Mouse (Mus musculus) MEL (cell line): ENCODE results near the gene Asf1b. TPM values are rescaled to one million over a fixed set of nuclear protein-coding genes. Genes with fewer than 3 reads are reported as not detected.

Experiments used
- DNase-seq: peaks from one replicate; pipeline ENCODE4 v3.0.0; 2011; ENCODE audit warnings: low read depth, low spot score
- H3K27ac ChIP-seq: 2 replicates; pipeline ENCODE4 v1.5.1; 2012; ENCODE audit warnings: low read depth, mild to moderate bottlenecking, control low read depth, low read length, moderate library complexity; ENCODE audit not compliant: control insufficient read depth
- H3K27me3 ChIP-seq, 2 experiments: fragments of 150-350 bp in 1 of 2; sonication (generic) in 1 of 2; 2 replicates each; pipeline ENCODE4 v1.6.1; 2012; ENCODE audit warnings: low read length in 2 of 2, mild to moderate bottlenecking in 2 of 2, improper control_type of control experiment in 1 of 2, moderate library complexity in 1 of 2; ENCODE audit not compliant: insufficient read depth in 2 of 2, control insufficient read depth in 1 of 2
- H3K36me3 ChIP-seq, 2 experiments: 2 replicates each; pipeline ENCODE4 v1.6.1; 2012 to 2014; ENCODE audit warnings: low read length in 2 of 2, improper control_type of control experiment in 1 of 2, inconsistent platforms in 1 of 2, mild to moderate bottlenecking in 1 of 2; ENCODE audit not compliant: insufficient read depth in 2 of 2, control insufficient read depth in 1 of 2
- H3K4me1 ChIP-seq, 2 experiments: fragments of 150-350 bp in 1 of 2; sonication (generic) in 1 of 2; 2 replicates each; pipeline ENCODE4 v1.6.1; 2012; ENCODE audit warnings: low read length in 2 of 2, improper control_type of control experiment in 1 of 2, mild to moderate bottlenecking in 1 of 2; ENCODE audit not compliant: insufficient read depth in 2 of 2, control insufficient read depth in 1 of 2
- H3K4me3 ChIP-seq, 2 experiments: fragments of 150-350 bp in 1 of 2; sonication (generic) in 1 of 2; 2 replicates each; pipeline ENCODE4 v1.5.1; 2012; ENCODE audit warnings: low read depth in 2 of 2, low read length in 2 of 2, mild to moderate bottlenecking in 2 of 2, moderate library complexity in 2 of 2, control low read depth in 1 of 2, improper control_type of control experiment in 1 of 2; ENCODE audit not compliant: control insufficient read depth in 1 of 2, insufficient read depth in 1 of 2
- H3K79me2 ChIP-seq: 2 replicates; pipeline ENCODE4 v1.6.1; 2012; ENCODE audit warnings: mild to moderate bottlenecking, low read length, moderate library complexity; ENCODE audit not compliant: control insufficient read depth, poor library complexity, insufficient read depth
- H3K9ac ChIP-seq: 2 replicates; pipeline ENCODE4 v1.6.1; 2012; ENCODE audit warnings: low read depth, mild to moderate bottlenecking, control low read depth, low read length, moderate library complexity; ENCODE audit not compliant: control insufficient read depth, poor library complexity, severe bottlenecking
- H3K9me3 ChIP-seq: fragments of 150-350 bp; sonication (generic); replicated peaks from 2 replicates; pipeline ENCODE4 v1.6.1; 2012; ENCODE audit warnings: mild to moderate bottlenecking, low read length, improper control_type of control experiment, moderate library complexity; ENCODE audit not compliant: insufficient read depth
- BHLHE40 ChIP-seq: IDR thresholded peaks from 2 replicates; pipeline ENCODE4 v1.6.1; 2012; ENCODE audit warnings: low read depth, mild to moderate bottlenecking, inconsistent platforms, low read length, improper control_type of control experiment, borderline replicate concordance
- CHD1 ChIP-seq: IDR thresholded peaks from 2 replicates; pipeline ENCODE4 v1.6.1; 2012; ENCODE audit warnings: low read depth, mild to moderate bottlenecking, inconsistent platforms, low read length, improper control_type of control experiment
- CHD2 ChIP-seq: IDR thresholded peaks from 2 replicates; pipeline ENCODE4 v1.6.1; 2011; ENCODE audit warnings: low read length, improper control_type of control experiment
- CTCF ChIP-seq, 3 experiments: IDR thresholded peaks in 2 of 3; conservative IDR thresholded peaks in 1 of 3; 2 replicates each; pipeline ENCODE4 v1.5.1; 2011 to 2012; ENCODE audit warnings: low read length in 3 of 3, low read depth in 2 of 3, mild to moderate bottlenecking in 2 of 3, improper control_type of control experiment in 1 of 3, inconsistent platforms in 1 of 3, mixed read lengths in 1 of 3, moderate library complexity in 1 of 3; ENCODE audit not compliant: control insufficient read depth in 1 of 3, insufficient read depth in 1 of 3, poor library complexity in 1 of 3, severe bottlenecking in 1 of 3
- E2F4 ChIP-seq: IDR thresholded peaks from 2 replicates; pipeline ENCODE4 v1.6.1; 2011; ENCODE audit warnings: low read depth, low read length, improper control_type of control experiment, borderline replicate concordance
- ELF1 ChIP-seq: IDR thresholded peaks from 2 replicates; pipeline ENCODE4 v1.6.1; 2014; ENCODE audit warnings: low read depth, mild to moderate bottlenecking, inconsistent platforms, low read length, improper control_type of control experiment, moderate library complexity
- EP300 ChIP-seq, 2 experiments: IDR thresholded peaks; 2 replicates each; pipeline ENCODE4 v1.6.1; 2011; ENCODE audit warnings: improper control_type of control experiment in 2 of 2, low read length in 2 of 2, low read depth in 1 of 2, mild to moderate bottlenecking in 1 of 2
- ETS1 ChIP-seq: IDR thresholded peaks from 2 replicates; pipeline ENCODE4 v1.6.1; 2012; ENCODE audit warnings: low read depth, mild to moderate bottlenecking, inconsistent platforms, low read length, improper control_type of control experiment, moderate library complexity
- GABPA ChIP-seq: IDR thresholded peaks from 2 replicates; pipeline ENCODE4 v1.6.1; 2012; ENCODE audit warnings: low read depth, mild to moderate bottlenecking, inconsistent platforms, low read length, improper control_type of control experiment, moderate library complexity
- GATA1 ChIP-seq: IDR thresholded peaks from 2 replicates; pipeline ENCODE4 v1.6.1; 2011; ENCODE audit warnings: low read depth, low read length, improper control_type of control experiment
- HCFC1 ChIP-seq: IDR thresholded peaks from 2 replicates; pipeline ENCODE4 v1.6.1; 2012; ENCODE audit warnings: low read depth, mild to moderate bottlenecking, inconsistent platforms, low read length, improper control_type of control experiment, moderate library complexity
- JUND ChIP-seq: IDR thresholded peaks from 2 replicates; pipeline ENCODE4 v1.6.1; 2011; ENCODE audit warnings: low read depth, mild to moderate bottlenecking, improper control_type of control experiment, low read length
- KAT2A ChIP-seq: conservative IDR thresholded peaks from 2 replicates; pipeline ENCODE4 v1.6.1; 2012; ENCODE audit warnings: low read depth, low read length, improper control_type of control experiment, inconsistent platforms
- MAFK ChIP-seq: IDR thresholded peaks from 2 replicates; pipeline ENCODE4 v1.6.1; 2011; ENCODE audit warnings: low read depth, mild to moderate bottlenecking, low read length, improper control_type of control experiment, borderline replicate concordance
- MAX ChIP-seq: IDR thresholded peaks from 2 replicates; pipeline ENCODE4 v1.6.1; 2011; ENCODE audit warnings: low read length, improper control_type of control experiment
- MAZ ChIP-seq: IDR thresholded peaks from 2 replicates; pipeline ENCODE4 v1.6.1; 2012; ENCODE audit warnings: low read depth, mild to moderate bottlenecking, inconsistent platforms, low read length, improper control_type of control experiment
- MXI1 ChIP-seq: IDR thresholded peaks from 2 replicates; pipeline ENCODE4 v1.6.1; 2011; ENCODE audit warnings: mild to moderate bottlenecking, low read depth, low read length, improper control_type of control experiment
- MYB ChIP-seq: IDR thresholded peaks from 2 replicates; pipeline ENCODE4 v1.6.1; 2011; ENCODE audit warnings: mild to moderate bottlenecking, low read depth, low read length, improper control_type of control experiment
- MYC ChIP-seq: IDR thresholded peaks from 2 replicates; pipeline ENCODE4 v1.6.1; 2011; ENCODE audit warnings: low read depth, mild to moderate bottlenecking, low read length, improper control_type of control experiment, moderate library complexity
- NRF1 ChIP-seq: IDR thresholded peaks from 2 replicates; pipeline ENCODE4 v1.6.1; 2014; ENCODE audit warnings: low read depth, mild to moderate bottlenecking, inconsistent platforms, low read length, improper control_type of control experiment, moderate library complexity; ENCODE audit not compliant: poor library complexity, insufficient read depth, severe bottlenecking
- POLR2A ChIP-seq, 2 experiments: IDR thresholded peaks; 2 replicates each; pipeline ENCODE4 v1.6.1; 2011 to 2012; ENCODE audit warnings: low read length in 2 of 2, mild to moderate bottlenecking in 2 of 2, control low read depth in 1 of 2, improper control_type of control experiment in 1 of 2, low read depth in 1 of 2, moderate library complexity in 1 of 2; ENCODE audit not compliant: control insufficient read depth in 1 of 2, insufficient read depth in 1 of 2, poor library complexity in 1 of 2
- POLR2AphosphoS2 ChIP-seq: IDR thresholded peaks from 2 replicates; pipeline ENCODE4 v1.6.1; 2011; ENCODE audit warnings: low read length, improper control_type of control experiment
- POLR2AphosphoS5 ChIP-seq: IDR thresholded peaks from 2 replicates; pipeline ENCODE4 v1.6.1; 2012; ENCODE audit warnings: low read depth, borderline replicate concordance, mild to moderate bottlenecking, inconsistent platforms, low read length, moderate library complexity, mixed read lengths
- RAD21 ChIP-seq: IDR thresholded peaks from 2 replicates; pipeline ENCODE4 v1.6.1; 2011; ENCODE audit warnings: mild to moderate bottlenecking, low read depth, low read length, improper control_type of control experiment
- RCOR1 ChIP-seq: IDR thresholded peaks from 2 replicates; pipeline ENCODE4 v1.6.1; 2012; ENCODE audit warnings: low read depth, mild to moderate bottlenecking, inconsistent platforms, low read length, improper control_type of control experiment
- SIN3A ChIP-seq: IDR thresholded peaks from 2 replicates; pipeline ENCODE4 v1.6.1; 2012; ENCODE audit warnings: low read length, improper control_type of control experiment, inconsistent platforms
- TAL1 ChIP-seq: IDR thresholded peaks from 2 replicates; pipeline ENCODE4 v1.6.1; 2012; ENCODE audit warnings: mild to moderate bottlenecking, inconsistent platforms, low read length, moderate library complexity, mixed read lengths
- TCF12 ChIP-seq: IDR thresholded peaks from 2 replicates; pipeline ENCODE4 v1.6.1; 2014; ENCODE audit warnings: low read depth, mild to moderate bottlenecking, inconsistent platforms, low read length, improper control_type of control experiment, moderate library complexity
- UBTF ChIP-seq: IDR thresholded peaks from 2 replicates; pipeline ENCODE4 v1.6.1; 2012; ENCODE audit warnings: low read depth, mild to moderate bottlenecking, inconsistent platforms, low read length, improper control_type of control experiment, moderate library complexity, borderline replicate concordance; ENCODE audit not compliant: insufficient read depth
- USF1 ChIP-seq: IDR thresholded peaks from 2 replicates; pipeline ENCODE4 v1.6.1; 2014; ENCODE audit warnings: low read depth, mild to moderate bottlenecking, inconsistent platforms, low read length, improper control_type of control experiment, moderate library complexity
- USF2 ChIP-seq, 2 experiments: IDR thresholded peaks; 2 replicates each; pipeline ENCODE4 v1.6.1; 2011 to 2012; ENCODE audit warnings: improper control_type of control experiment in 2 of 2, low read length in 2 of 2, borderline replicate concordance in 1 of 2, inconsistent platforms in 1 of 2, low read depth in 1 of 2, mild to moderate bottlenecking in 1 of 2; ENCODE audit not compliant: insufficient read depth in 1 of 2
- ZKSCAN1 ChIP-seq: IDR thresholded peaks from 2 replicates; pipeline ENCODE4 v1.6.1; 2012; ENCODE audit warnings: low read depth, mild to moderate bottlenecking, inconsistent platforms, low read length, improper control_type of control experiment, moderate library complexity
- ZMIZ1 ChIP-seq: IDR thresholded peaks from 2 replicates; pipeline ENCODE4 v1.6.1; 2012; ENCODE audit warnings: low read depth, mild to moderate bottlenecking, inconsistent platforms, low read length, improper control_type of control experiment, moderate library complexity
- ZNF384 ChIP-seq: IDR thresholded peaks from 2 replicates; pipeline ENCODE4 v1.6.1; 2012; ENCODE audit warnings: low read depth, mild to moderate bottlenecking, inconsistent platforms, low read length, improper control_type of control experiment
- polyA plus RNA-seq, 2 experiments: library from polyadenylated mRNA; stranded (reverse) in 1 of 2; unstranded in 1 of 2; fragments of >175 nt in 1 of 2; fragments of >200 nt in 1 of 2; gene quantifications; 2 replicates each; pipeline versions ENCODE4 v1.2.1 to v1.2.4; 2012; ENCODE audit warnings: low replicate concordance in 2 of 2, low read depth in 1 of 2; ENCODE audit not compliant: insufficient read length in 2 of 2, insufficient read depth in 1 of 2, missing spikeins in 1 of 2
- total RNA-seq: library from RNA; depleted of rRNA; stranded (reverse); fragments of 300-350 nt; gene quantifications from 2 replicates; pipeline ENCODE4 v1.2.3, GENCODE M21; 2012; rRNA removed

Asf1b gene
- total RNA-seq (84.3 and 90.4 TPM in 2 replicates), polyA plus RNA-seq (100 to 1,000 TPM; 113 to 137 TPM)

DNA sequence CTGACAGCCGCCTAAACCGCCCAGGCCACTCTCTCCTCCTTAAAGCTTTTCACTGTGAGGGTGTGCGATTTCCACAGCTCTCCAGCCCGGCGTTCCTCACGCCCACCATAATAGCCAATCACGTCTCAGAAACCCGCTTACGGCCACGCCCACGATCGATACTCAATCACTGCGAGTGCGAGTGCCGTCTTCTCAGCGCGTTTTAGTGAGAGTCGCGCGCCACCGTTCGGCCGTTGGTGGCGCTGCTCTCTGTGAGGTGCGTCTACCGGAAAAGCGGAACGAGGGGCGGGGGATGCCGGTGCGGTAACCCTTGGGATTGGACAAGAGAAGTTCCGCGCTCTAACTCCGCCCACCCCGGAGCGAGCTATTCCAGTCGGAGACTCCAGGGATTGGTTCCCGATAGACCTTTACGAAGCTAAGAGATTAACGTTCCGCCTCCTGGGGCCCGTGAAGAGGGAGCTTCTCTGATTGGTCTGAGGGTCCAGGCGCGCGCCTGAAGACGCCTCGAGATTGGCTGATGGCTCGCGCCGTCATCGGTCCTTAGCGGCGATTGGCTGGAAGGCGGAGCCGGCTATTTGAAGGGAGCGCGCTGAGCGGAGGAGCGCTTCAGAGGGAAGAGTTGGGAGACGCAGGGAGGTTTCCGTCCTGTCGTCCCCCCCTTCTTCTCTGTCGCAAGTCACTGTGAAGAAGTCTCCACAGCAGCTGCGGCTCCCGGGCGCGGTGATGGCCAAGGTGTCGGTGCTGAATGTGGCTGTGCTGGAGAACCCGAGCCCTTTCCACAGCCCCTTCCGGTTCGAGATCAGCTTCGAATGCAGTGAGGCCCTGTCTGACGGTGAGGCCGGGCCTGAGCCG is at the start of gene Asf1b, which contains the start of gene Gm10644:
Gene Asf1b, plus strand, starts transcription at position 402 of the 852 bp plus-strand sequence.
Gene Gm10644, minus strand, starts transcription at position 100 of the 852 bp plus-strand sequence.
- Histone ChIP-seq H3K4me1 (peaks cover 4 to 7% of the 10 kb centered on the region in 2 experiments; a peak in 3 of 4 replicates), H3K27ac (peak within 1 kb of the TSS; percentile 45), H3K36me3 (peaks cover 0 to 8% of the 10 kb centered on the region in 2 experiments; a peak in 2 of 4 replicates), H3K79me2 (peaks cover 23% of the 10 kb centered on the region), H3K27me3 (no peaks in the 10 kb centered on the region), H3K9ac (peak within 1 kb of the TSS; percentile 76), H3K4me3 (peak within 1 kb of the TSS; percentile 78 to 84), H3K9me3 (no peaks in the 10 kb centered on the region)
- peak; percentile 100 for DNase-seq
- TF ChIP-seq HCFC1 (peak; percentile 75), MYC (peak; percentile 68; the same call in 1 of the 2 replicates), NRF1 (peak; percentile 25; the same call in 1 of the 2 replicates), CHD2 (no peak; the same call in 1 of the 2 replicates), SIN3A (peak; percentile 87), MAX (peak; percentile 68; the same call in 1 of the 2 replicates), ZMIZ1 (peak; percentile 73), POLR2AphosphoS5 (no peak), RCOR1 (peak; percentile 89), KAT2A (peak; percentile 49; the same call in 1 of the 2 replicates), POLR2AphosphoS2 (peak; percentile 87), UBTF (no peak), MAFK (no peak), ETS1 (peak; percentile 41; the same call in 1 of the 2 replicates), ELF1 (peak; percentile 90), BHLHE40 (0 out of 2 replicates have a peak, but pooled peaks have one; percentile 24), MYB (no peak), RAD21 (peak; percentile 85), TCF12 (peak; percentile 32; the same call in 1 of the 2 replicates), JUND (no peak), CHD1 (no peak), USF1 (no peak), MAZ (peak; percentile 81; the same call in 1 of the 2 replicates), CTCF (IDR thresholded peaks at IDR 0.05 in 2 of 3, conservative IDR thresholded peaks at IDR 0.05 in 1 of 3; ENCODE audit: control insufficient read depth in 1 of 3, insufficient read depth in 1 of 3, low read depth in 2 of 3, low read length in 3 of 3, poor library complexity in 1 of 3, severe bottlenecking in 1 of 3) (peak; percentile 51 to 98 (median 85)), MXI1 (peak; percentile 69), GABPA (no peak), ZKSCAN1 (no peak), GATA1 (no peak), E2F4 (peak; percentile 84; the same call in 1 of the 2 replicates), ZNF384 (no peak), POLR2A (IDR thresholded peaks at IDR 0.05; ENCODE audit: control insufficient read depth in 1 of 2, insufficient read depth in 1 of 2, low read depth in 1 of 2, low read length in 2 of 2, poor library complexity in 1 of 2) (peak; percentile 84 to 95), TAL1 (no peak), USF2 (IDR thresholded peaks at IDR 0.05; ENCODE audit: borderline replicate concordance in 1 of 2, insufficient read depth in 1 of 2, low read depth in 1 of 2, low read length in 2 of 2) (no peak), EP300 (IDR thresholded peaks at IDR 0.05; ENCODE audit: low read depth in 1 of 2, low read length in 2 of 2) (no peak)
